Comparison of ENCODE assay signal across 18 mouse cellular contexts in genomic region chr9:58659331-58659730, GRCm38 (mm10).
DNase-seq lines count a peak whose midpoint lies in the region; ATAC-seq and TF ChIP-seq lines count a peak whose summit lies in the region.
"Had no signal": no experiment of that assay in that cellular context is flagged by ENCODE, and none has a peak within 500 bp of the region (broad histone marks: within the 10 kb centered on the region; RNA-seq: fewer than 3 reads in every experiment).

No protein-coding gene starts in this region.

- H3K4me1 ChIP-seq in heart, embryonic 11.5 days (ENCODE audit: control insufficient read depth, insufficient read depth, low read length) = peaks cover 22% of the 10 kb centered on the region
- no peaks in the 10 kb centered on the region for H3K4me1 ChIP-seq in intestine, postnatal 0 days (replicated peaks; ENCODE audit: control insufficient read depth, insufficient read depth, low read length)
- no peaks in the 10 kb centered on the region for H3K4me1 ChIP-seq in intestine, embryonic 16.5 days (ENCODE audit: control insufficient read depth, insufficient read depth, low read length)
- peaks cover 4% of the 10 kb centered on the region for H3K4me1 ChIP-seq in limb, embryonic 10.5 days
- peaks cover 38% of the 10 kb centered on the region for H3K4me1 ChIP-seq in liver, postnatal 0 days (ENCODE audit: insufficient read depth)
- H3K4me1 ChIP-seq: embryonic facial prominence, embryonic 13.5 days; limb, embryonic 12.5 days had no signal

- peak overlapping the region; percentile 50 for H3K9ac ChIP-seq in heart, embryonic 11.5 days (ENCODE audit: low read depth, low read length)
- H3K9ac ChIP-seq in intestine, postnatal 0 days (ENCODE audit: low read depth, low read length) = no peak overlapping the region
- no peak overlapping the region for H3K9ac ChIP-seq in intestine, embryonic 16.5 days (ENCODE audit: low read depth, low read length)
- H3K9ac ChIP-seq in liver, postnatal 0 days (replicated peaks) = no peak overlapping the region
- H3K9ac ChIP-seq: embryonic facial prominence, embryonic 13.5 days; hindbrain, embryonic 14.5 days; limb, embryonic 12.5 days had no signal

- TF ChIP-seq CTCF in intestine, postnatal 0 days (IDR thresholded peaks at IDR 0.05; ENCODE audit: low read depth) = 0 out of 2 replicates have a peak, but pooled peaks have one; percentile 6
- TF ChIP-seq CTCF in liver, postnatal 0 days (IDR thresholded peaks at IDR 0.05; ENCODE audit: low read depth) = peak; percentile 35

- H3K9me3 ChIP-seq in heart, embryonic 11.5 days (replicated peaks; ENCODE audit: control insufficient read depth, low read length) = no peaks in the 10 kb centered on the region
- no peaks in the 10 kb centered on the region for H3K9me3 ChIP-seq in intestine, postnatal 0 days (ENCODE audit: control insufficient read depth)
- no peaks in the 10 kb centered on the region for H3K9me3 ChIP-seq in intestine, embryonic 16.5 days (ENCODE audit: control insufficient read depth, low read length)
- no peaks in the 10 kb centered on the region for H3K9me3 ChIP-seq in limb, embryonic 10.5 days (replicated peaks)
- no peaks in the 10 kb centered on the region for H3K9me3 ChIP-seq in liver, postnatal 0 days (ENCODE audit: low read length)
- H3K9me3 ChIP-seq: embryonic facial prominence, embryonic 13.5 days; limb, embryonic 12.5 days; megakaryocyte, embryonic 14.5 days had no signal

- H3K27me3 ChIP-seq in heart, embryonic 11.5 days (ENCODE audit: control insufficient read depth, insufficient read depth, low read length) = no peaks in the 10 kb centered on the region
- no peaks in the 10 kb centered on the region for H3K27me3 ChIP-seq in intestine, postnatal 0 days (replicated peaks; ENCODE audit: control insufficient read depth, insufficient read depth, low read length)
- no peaks in the 10 kb centered on the region for H3K27me3 ChIP-seq in intestine, embryonic 16.5 days (replicated peaks; ENCODE audit: control insufficient read depth, insufficient read depth, low read length)
- H3K27me3 ChIP-seq in limb, embryonic 10.5 days (ENCODE audit: low read depth, poor library complexity, severe bottlenecking) = no peaks in the 10 kb centered on the region
- H3K27me3 ChIP-seq in liver, postnatal 0 days (ENCODE audit: insufficient read depth, low read length) = no peaks in the 10 kb centered on the region
- H3K27me3 ChIP-seq: embryonic facial prominence, embryonic 13.5 days; limb, embryonic 12.5 days; megakaryocyte, embryonic 14.5 days had no signal

- intact Hi-C loops in heart, postnatal 25 days (cut with DNase I) = no loop called here

- H3K4me3 ChIP-seq in heart, embryonic 11.5 days (ENCODE audit: low read depth, low read length) = no peak overlapping the region
- no peak overlapping the region for H3K4me3 ChIP-seq in intestine, postnatal 0 days (ENCODE audit: low read depth, low read length)
- H3K4me3 ChIP-seq in intestine, embryonic 16.5 days (ENCODE audit: low read length) = no peak overlapping the region
- no peak overlapping the region for H3K4me3 ChIP-seq in limb, embryonic 10.5 days
- no peak overlapping the region for H3K4me3 ChIP-seq in liver, postnatal 0 days (ENCODE audit: low read depth, low read length)
- H3K4me3 ChIP-seq: embryonic facial prominence, embryonic 13.5 days; limb, embryonic 12.5 days; megakaryocyte, embryonic 14.5 days had no signal

- H3K4me2 ChIP-seq in heart, embryonic 11.5 days = no peak overlapping the region
- H3K4me2 ChIP-seq in intestine, postnatal 0 days (replicated peaks; ENCODE audit: low read depth) = no peak overlapping the region
- no peak overlapping the region for H3K4me2 ChIP-seq in intestine, embryonic 16.5 days (ENCODE audit: low read depth, low read length)
- H3K4me2 ChIP-seq in liver, postnatal 0 days (ENCODE audit: low read depth, low read length) = peak overlapping the region; percentile 38; the same call in 1 of the 2 replicates
- H3K4me2 ChIP-seq: embryonic facial prominence, embryonic 13.5 days; hindbrain, embryonic 14.5 days; limb, embryonic 12.5 days had no signal

- ATAC-seq in heart, embryonic 11.5 days (replicated peaks; ENCODE audit: insufficient number of reproducible peaks, low FRiP score, low TSS enrichment) = no peak
- ATAC-seq in intestine, postnatal 0 days = no peak
- ATAC-seq in intestine, embryonic 16.5 days = no peak
- ATAC-seq in liver, postnatal 0 days = no peak

- H3K27ac ChIP-seq in heart, embryonic 11.5 days (ENCODE audit: low read depth, low read length) = peak overlapping the region; percentile 68
- H3K27ac ChIP-seq in intestine, postnatal 0 days (ENCODE audit: low read depth, low read length) = no peak overlapping the region
- no peak overlapping the region for H3K27ac ChIP-seq in intestine, embryonic 16.5 days (ENCODE audit: low read length)
- H3K27ac ChIP-seq in limb, embryonic 10.5 days = 0 out of 2 replicates have a peak overlapping the region, but pooled peaks have one; percentile 32
- H3K27ac ChIP-seq in liver, postnatal 0 days (ENCODE audit: low read depth) = peak overlapping the region; percentile 86; the same call in 1 of the 2 replicates
- H3K27ac ChIP-seq: embryonic facial prominence, embryonic 13.5 days; hindbrain, embryonic 14.5 days had no signal

- 81% methylated on average over 3 of the region's 3 CpGs for WGBS in heart, embryonic 11.5 days (ENCODE audit: insufficient replicate concordance)
- WGBS in intestine, postnatal 0 days = 96% methylated on average over 3 of the region's 3 CpGs
- 88% methylated on average over 3 of the region's 3 CpGs for WGBS in intestine, embryonic 16.5 days
- 83% methylated on average over 3 of the region's 3 CpGs for WGBS in limb, embryonic 10.5 days
- 86% methylated on average over 3 of the region's 3 CpGs for WGBS in liver, postnatal 0 days (ENCODE audit: insufficient replicate concordance)

- no peak for TF ChIP-seq EP300 in liver, postnatal 0 days (IDR thresholded peaks at IDR 0.05; ENCODE audit: low read depth)

- peaks cover 8% of the 10 kb centered on the region for H3K36me3 ChIP-seq in heart, embryonic 11.5 days (ENCODE audit: control insufficient read depth, insufficient read depth, low read length)
- peaks cover 20% of the 10 kb centered on the region for H3K36me3 ChIP-seq in intestine, postnatal 0 days (ENCODE audit: control insufficient read depth, insufficient read depth)
- H3K36me3 ChIP-seq in intestine, embryonic 16.5 days (ENCODE audit: control insufficient read depth, insufficient read depth, low read length) = peaks cover 3% of the 10 kb centered on the region
- peaks cover 30% of the 10 kb centered on the region for H3K36me3 ChIP-seq in limb, embryonic 10.5 days
- peaks cover 29% of the 10 kb centered on the region for H3K36me3 ChIP-seq in liver, postnatal 0 days (replicated peaks; ENCODE audit: insufficient read depth, low read length)

- DNase-seq in heart, postnatal 25 days (ENCODE audit: low spot score) = no peak
- no peak for DNase-seq in limb, embryonic 10.5 days (ENCODE audit: low spot score)
- no peak for DNase-seq in liver, postnatal 0 days
- DNase-seq in cerebellum, postnatal 10 days = no peak
- DNase-seq: adrenal gland, postnatal 36 days; B cell, adult 2 months; cerebellum, adult 8-10 months; gastrocnemius, postnatal 25 days; kidney, adult 11 months; kidney, postnatal 14 days; layer of hippocampus, adult 9-11 months had no signal

Comparison
In these comparisons a context has a peak if more than half of its experiments do, and no peak if none do; other contexts are left out.
1. H3K27ac ChIP-seq: peak in heart, embryonic 11.5 days (single experiment), limb, embryonic 10.5 days (single experiment) and liver, postnatal 0 days (single experiment); none in intestine, postnatal 0 days (single experiment) and intestine, embryonic 16.5 days (single experiment).